Mouse (Mus musculus): ENCODE data around the gene Adgrg3. TPM values are rescaled to one million over a fixed set of nuclear protein-coding genes. Genes with fewer than 3 reads are reported as not detected.

Adgrg3 gene
- polyA plus RNA-seq, 1 experiment from 2014 or later, result 6.0 TPM

GRCm38 (mm10) chr8:95056414-95056813 lies 38.9 kb downstream of the Adgrg3 start:
- 30% methylated on average over 5 of the region's 5 CpGs for WGBS (ENCODE audit: insufficient replicate concordance)
- H3K9ac ChIP-seq, result no peak overlapping the region; the same call in 1 of the 2 replicates
- H3K27ac ChIP-seq, result peak overlapping the region; percentile 23
- peak; percentile 85 for ATAC-seq (ENCODE audit: low read depth)
- peaks cover 57% of the 10 kb centered on the region for H3K4me1 ChIP-seq (replicated peaks)
- no peaks in the 10 kb centered on the region for H3K27me3 ChIP-seq
- H3K9me3 ChIP-seq (replicated peaks), result no peaks in the 10 kb centered on the region
- no peak overlapping the region for H3K4me3 ChIP-seq (replicated peaks)
- no peaks in the 10 kb centered on the region for H3K36me3 ChIP-seq
- peak; percentile 58 for DNase-seq
- H3K4me2 ChIP-seq, result peak overlapping the region; percentile 41

DNA sequence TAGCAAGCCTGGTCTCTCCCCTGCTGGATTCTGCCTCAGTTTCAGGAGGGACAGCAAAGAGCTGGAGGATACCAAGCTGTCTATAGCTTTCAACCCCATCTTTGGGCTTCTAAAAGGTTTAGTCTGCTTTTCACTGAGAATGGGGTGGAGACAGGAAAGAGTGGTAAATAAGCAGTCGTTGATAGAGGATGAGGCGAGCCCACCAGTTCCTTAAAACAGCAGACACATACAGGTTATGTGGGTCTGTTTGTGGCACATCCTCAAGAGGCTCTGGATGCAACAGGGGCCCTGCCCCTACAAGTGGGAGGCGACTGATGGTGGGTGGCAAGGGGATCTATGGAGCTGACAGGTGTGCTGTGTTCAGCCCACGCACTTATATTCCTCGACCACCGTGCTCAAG lies 41.2 kb downstream of the Adgrg3 start:
- Histone ChIP-seq H3K4me2 (no peak overlapping the region), H3K4me1 (replicated peaks) (peaks cover 57% of the 10 kb centered on the region), H3K36me3 (no peaks in the 10 kb centered on the region), H3K9ac (no peak overlapping the region), H3K4me3 (replicated peaks) (no peak overlapping the region), H3K27me3 (no peaks in the 10 kb centered on the region), H3K27ac (peak overlapping the region; percentile 13; the same call in 1 of the 2 replicates), H3K9me3 (replicated peaks) (no peaks in the 10 kb centered on the region)
- no peak for ATAC-seq (ENCODE audit: low read depth)
- no peak for DNase-seq
- WGBS (ENCODE audit: insufficient replicate concordance), result 17% methylated on average over 6 of the region's 6 CpGs

GRCm38 (mm10) chr8:95059812-95060533 lies 42.5 kb downstream of the Adgrg3 start:
- WGBS (ENCODE audit: insufficient replicate concordance), result 34% methylated on average over 6 of the region's 6 CpGs
- ATAC-seq (ENCODE audit: low read depth), result no peak
- peaks cover 48% of the 10 kb centered on the region for H3K4me1 ChIP-seq (replicated peaks)
- H3K4me3 ChIP-seq (replicated peaks), result no peak overlapping the region
- H3K4me2 ChIP-seq, result no peak overlapping the region
- no peaks in the 10 kb centered on the region for H3K36me3 ChIP-seq
- no peak overlapping the region for H3K9ac ChIP-seq
- peak overlapping the region; percentile 32; the same call in 1 of the 2 replicates for H3K27ac ChIP-seq
- H3K9me3 ChIP-seq (replicated peaks), result no peaks in the 10 kb centered on the region
- DNase-seq, result no peak
- no peaks in the 10 kb centered on the region for H3K27me3 ChIP-seq

- Histone ChIP-seq H3K4me1 (replicated peaks) (peaks cover 11% of the 10 kb centered on the region), H3K36me3 (no peaks in the 10 kb centered on the region), H3K9me3 (replicated peaks) (no peaks in the 10 kb centered on the region), H3K4me3 (replicated peaks) (no peak overlapping the region), H3K4me2 (no peak overlapping the region), H3K27me3 (no peaks in the 10 kb centered on the region), H3K27ac (no peak overlapping the region), H3K9ac (no peak overlapping the region)
- 49% methylated on average over 2 of the region's 2 CpGs for WGBS (ENCODE audit: insufficient replicate concordance)
- ATAC-seq (ENCODE audit: low read depth) (no peak), DNase-seq (no peak)
Observed at GRCm38 (mm10) chr8:95064531-95064930, 47.0 kb downstream of the Adgrg3 start.

GRCm38 (mm10) chr8:95067582-95067981 lies 50.1 kb downstream of the Adgrg3 start:
- Histone ChIP-seq H3K9me3 (replicated peaks) (no peaks in the 10 kb centered on the region), H3K36me3 (no peaks in the 10 kb centered on the region), H3K27ac (no peak overlapping the region), H3K27me3 (no peaks in the 10 kb centered on the region), H3K9ac (no peak overlapping the region), H3K4me1 (replicated peaks) (0 out of 2 replicates have a peak, but pooled peaks cover 3% of the 10 kb centered on the region), H3K4me3 (replicated peaks) (no peak overlapping the region), H3K4me2 (no peak overlapping the region)
- 40% methylated on average over 3 of the region's 3 CpGs for WGBS (ENCODE audit: insufficient replicate concordance)
- DNase-seq (peak; percentile 54), ATAC-seq (ENCODE audit: low read depth) (no peak)

DNA sequence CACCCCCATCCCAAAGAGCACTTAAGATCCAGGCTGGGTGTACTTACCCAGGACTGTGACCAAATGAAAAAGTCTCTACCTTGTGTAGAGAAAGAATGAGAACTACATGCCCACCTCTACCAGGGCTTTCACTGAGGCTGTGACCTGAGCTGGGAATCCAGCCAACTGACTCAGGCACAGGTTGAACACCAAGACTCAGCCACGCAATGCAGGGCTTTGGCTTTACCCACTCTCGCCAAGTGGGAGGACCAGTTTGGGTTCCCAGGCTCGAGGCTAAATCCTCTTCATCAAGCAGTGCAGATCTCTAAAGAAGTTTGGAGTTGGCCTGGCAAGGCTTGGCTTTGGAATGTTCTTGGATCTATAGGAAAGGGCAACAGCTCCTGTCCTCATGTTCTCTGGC lies 58.0 kb downstream of the Adgrg3 start:
- no peaks in the 10 kb centered on the region for H3K27me3 ChIP-seq
- no peak for DNase-seq
- WGBS (ENCODE audit: insufficient replicate concordance), result 57% methylated on average over 3 of the region's 3 CpGs
- peaks cover 14% of the 10 kb centered on the region for H3K4me1 ChIP-seq (replicated peaks)
- no peaks in the 10 kb centered on the region for H3K9me3 ChIP-seq (replicated peaks)
- no peaks in the 10 kb centered on the region for H3K36me3 ChIP-seq
- H3K4me3 ChIP-seq (replicated peaks), result no peak overlapping the region
- no peak for ATAC-seq (ENCODE audit: low read depth)
- H3K27ac ChIP-seq, result no peak overlapping the region
- H3K4me2 ChIP-seq, result no peak overlapping the region
- H3K9ac ChIP-seq, result no peak overlapping the region

DNA sequence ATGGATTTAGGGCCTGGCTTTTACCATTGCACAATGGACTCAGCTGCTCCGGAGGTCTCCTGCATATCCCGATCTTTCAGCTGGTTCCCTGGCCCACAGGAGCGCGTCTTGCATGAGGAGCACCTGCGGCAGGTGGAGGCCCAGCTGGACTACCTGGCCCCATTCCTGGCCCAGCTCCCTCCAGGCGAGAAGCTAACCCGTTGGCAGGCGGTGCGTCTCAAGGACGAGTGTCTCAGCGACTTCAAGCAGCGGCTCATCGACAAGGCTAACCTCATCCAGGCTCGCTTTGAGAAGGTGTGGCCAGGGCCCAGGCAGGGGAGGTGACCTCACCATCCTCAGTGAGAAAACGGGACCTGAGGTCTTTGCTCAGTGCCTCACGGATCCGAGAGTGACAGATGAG lies 58.7 kb downstream of the Adgrg3 start:
- Histone ChIP-seq H3K4me2 (no peak overlapping the region), H3K36me3 (no peaks in the 10 kb centered on the region), H3K9ac (no peak overlapping the region), H3K4me1 (replicated peaks) (peaks cover 14% of the 10 kb centered on the region), H3K9me3 (replicated peaks) (no peaks in the 10 kb centered on the region), H3K4me3 (replicated peaks) (no peak overlapping the region), H3K27ac (no peak overlapping the region), H3K27me3 (no peaks in the 10 kb centered on the region)
- WGBS (ENCODE audit: insufficient replicate concordance), result 70% methylated on average over 17 of the region's 17 CpGs
- no peak for DNase-seq
- no peak for ATAC-seq (ENCODE audit: low read depth)

- 71% methylated on average over 3 of the region's 3 CpGs for WGBS (ENCODE audit: insufficient replicate concordance)
- Histone ChIP-seq H3K27me3 (no peaks in the 10 kb centered on the region), H3K4me2 (no peak overlapping the region), H3K27ac (no peak overlapping the region), H3K9me3 (replicated peaks) (no peaks in the 10 kb centered on the region), H3K36me3 (no peaks in the 10 kb centered on the region), H3K4me3 (replicated peaks) (no peak overlapping the region), H3K4me1 (replicated peaks) (peaks cover 30% of the 10 kb centered on the region), H3K9ac (no peak overlapping the region)
- ATAC-seq (ENCODE audit: low read depth) (no peak), DNase-seq (no peak)
Observed at GRCm38 (mm10) chr8:95078055-95078454, 60.6 kb downstream of the Adgrg3 start.

GRCm38 (mm10) chr8:95079305-95079704 lies 61.8 kb downstream of the Adgrg3 start:
- no peaks in the 10 kb centered on the region for H3K27me3 ChIP-seq
- peaks cover 6% of the 10 kb centered on the region; the same call in 1 of the 2 replicates for H3K36me3 ChIP-seq
- no peak for DNase-seq
- whole genome bisulfite sequencing (ENCODE audit: insufficient replicate concordance), result 74% methylated on average over 4 of the region's 4 CpGs
- H3K9me3 ChIP-seq (replicated peaks), result no peaks in the 10 kb centered on the region
- H3K9ac ChIP-seq, result peak overlapping the region; percentile 83; the same call in 1 of the 2 replicates
- H3K4me2 ChIP-seq, result peak overlapping the region; percentile 82
- H3K27ac ChIP-seq, result no peak overlapping the region
- no peak for ATAC-seq (ENCODE audit: low read depth)
- H3K4me1 ChIP-seq (replicated peaks), result peaks cover 31% of the 10 kb centered on the region
- peak overlapping the region; percentile 88; the same call in 1 of the 2 replicates for H3K4me3 ChIP-seq (replicated peaks)

- H3K36me3 ChIP-seq, result peaks cover 6% of the 10 kb centered on the region; the same call in 1 of the 2 replicates
- peak within 1 kb of the TSS; percentile 89 for H3K4me2 ChIP-seq
- H3K4me3 ChIP-seq (replicated peaks), result peak within 1 kb of the TSS; percentile 88
- peaks cover 44% of the 10 kb centered on the region for H3K4me1 ChIP-seq (replicated peaks)
- H3K9ac ChIP-seq, result peak within 1 kb of the TSS; percentile 86
- no peaks in the 10 kb centered on the region for H3K9me3 ChIP-seq (replicated peaks)
- WGBS (ENCODE audit: insufficient replicate concordance), result under 1% methylated on average over 47 of the region's 47 CpGs
- peak within 1 kb of the TSS; percentile 78 for H3K27ac ChIP-seq
- H3K27me3 ChIP-seq, result no peaks in the 10 kb centered on the region
- peak; percentile 98 for DNase-seq
- peak; percentile 93 for ATAC-seq (ENCODE audit: low read depth)
Observed at GRCm38 (mm10) chr8:95080381-95081341, 63.2 kb downstream of the Adgrg3 start, which contains the start of gene Katnb1. Katnb1 (plus strand) TSS chr8:95081186.

GRCm38 (mm10) chr8:95081650-95082049 lies 64.2 kb downstream of the Adgrg3 start:
- Histone ChIP-seq H3K27ac (peak overlapping the region; percentile 69), H3K4me2 (peak overlapping the region; percentile 89), H3K9ac (peak overlapping the region; percentile 86), H3K4me3 (replicated peaks) (peak overlapping the region; percentile 88), H3K27me3 (no peaks in the 10 kb centered on the region), H3K36me3 (peaks cover 9% of the 10 kb centered on the region; the same call in 1 of the 2 replicates), H3K4me1 (replicated peaks) (peaks cover 49% of the 10 kb centered on the region), H3K9me3 (replicated peaks) (no peaks in the 10 kb centered on the region)
- DNase-seq, result peak; percentile 42
- no peak for ATAC-seq (ENCODE audit: low read depth)
- WGBS (ENCODE audit: insufficient replicate concordance), result 2% methylated on average over 11 of the region's 11 CpGs

Data from liver, embryonic 13.5 days (tissue).